Mouse (Mus musculus) ES-Bruce4 (cell line): ENCODE measurements around the gene Dnajc8. TPM values are rescaled to one million over a fixed set of nuclear protein-coding genes. Genes with fewer than 3 reads are reported as not detected.

ENCODE experiments used
- H3K27ac ChIP-seq: 2 replicates; pipeline ENCODE4 v1.5.1; 2012; ENCODE audit warnings: low read length, inconsistent platforms; ENCODE audit not compliant: insufficient read depth
- H3K27me3 ChIP-seq: 2 replicates; pipeline ENCODE4 v1.6.1; 2012; ENCODE audit warnings: mild to moderate bottlenecking, low read length, inconsistent platforms; ENCODE audit not compliant: control insufficient read depth, poor library complexity, insufficient read depth, severe bottlenecking
- H3K36me3 ChIP-seq: 2 replicates; pipeline ENCODE4 v1.6.1; 2012; ENCODE audit warnings: inconsistent platforms, mild to moderate bottlenecking, low read length, moderate library complexity; ENCODE audit not compliant: control insufficient read depth, poor library complexity, insufficient read depth, severe bottlenecking
- H3K4me1 ChIP-seq: one replicate; pipeline ENCODE4 v1.8.1; 2011; ENCODE audit warnings: low read length; ENCODE audit not compliant: control insufficient read depth, insufficient read depth
- H3K4me3 ChIP-seq: 2 replicates; pipeline ENCODE4 v1.5.1; 2011; ENCODE audit warnings: low read depth, mild to moderate bottlenecking, low read length
- H3K9ac ChIP-seq: 2 replicates; pipeline ENCODE4 v1.6.1; 2012; ENCODE audit warnings: low read depth, mild to moderate bottlenecking, inconsistent platforms; ENCODE audit not compliant: poor library complexity, severe bottlenecking
- H3K9me3 ChIP-seq: replicated peaks from 2 replicates; pipeline ENCODE4 v1.6.1; 2012; ENCODE audit warnings: mild to moderate bottlenecking, low read length, inconsistent platforms; ENCODE audit not compliant: control insufficient read depth, poor library complexity, insufficient read depth, severe bottlenecking
- CTCF ChIP-seq: IDR thresholded peaks from one replicate; pipeline ENCODE4 v1.8.1; 2011; ENCODE audit warnings: low read depth, low read length
- EP300 ChIP-seq: IDR thresholded peaks from 2 replicates; pipeline ENCODE4 v1.6.1; 2011; ENCODE audit warnings: low read depth, low read length; ENCODE audit not compliant: insufficient read depth
- POLR2A ChIP-seq: IDR thresholded peaks from one replicate; pipeline ENCODE4 v1.8.1; 2011; ENCODE audit warnings: low read length; ENCODE audit not compliant: insufficient read depth
- polyA plus RNA-seq: library from polyadenylated mRNA; stranded (reverse); fragments of >200 nt; gene quantifications from 2 replicates; pipeline ENCODE4 v1.2.4, GENCODE M21; 2011; ENCODE audit warnings: low read depth; ENCODE audit not compliant: missing spikeins, insufficient read depth, insufficient read length

Dnajc8 gene
- polyA plus RNA-seq, 1 experiment: 348 TPM

DNA sequence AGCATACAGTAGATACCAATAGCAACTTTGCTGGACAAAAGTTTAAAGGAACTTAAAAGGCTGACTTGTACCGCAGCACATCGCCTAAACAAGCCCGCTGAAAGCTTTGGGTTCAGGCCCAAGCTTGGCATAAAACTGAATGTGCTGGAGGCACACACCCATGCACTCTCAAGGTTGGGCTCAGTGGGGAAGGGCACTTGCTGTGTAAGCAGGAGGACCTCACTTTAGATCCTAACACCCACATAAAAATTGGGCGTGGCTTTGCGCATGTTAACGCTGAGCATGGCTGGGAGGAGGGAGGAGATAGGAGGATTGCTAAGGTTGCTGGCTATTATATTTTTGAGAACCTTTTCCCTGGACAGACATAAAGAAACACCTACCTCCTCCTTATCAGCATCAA, 10.5 kb upstream of the Dnajc8 start:
- no peak for TF ChIP-seq EP300
- TF ChIP-seq POLR2A: no peak
- TF ChIP-seq CTCF: no peak
- peak overlapping the region; percentile 23 for H3K9ac ChIP-seq
- peak overlapping the region; percentile 35 for H3K4me3 ChIP-seq
- peak overlapping the region; percentile 99 for H3K27ac ChIP-seq
- no peaks in the 10 kb centered on the region for H3K4me1 ChIP-seq
- no peaks in the 10 kb centered on the region for H3K9me3 ChIP-seq
- no peaks in the 10 kb centered on the region for H3K36me3 ChIP-seq
- no peaks in the 10 kb centered on the region for H3K27me3 ChIP-seq

DNA sequence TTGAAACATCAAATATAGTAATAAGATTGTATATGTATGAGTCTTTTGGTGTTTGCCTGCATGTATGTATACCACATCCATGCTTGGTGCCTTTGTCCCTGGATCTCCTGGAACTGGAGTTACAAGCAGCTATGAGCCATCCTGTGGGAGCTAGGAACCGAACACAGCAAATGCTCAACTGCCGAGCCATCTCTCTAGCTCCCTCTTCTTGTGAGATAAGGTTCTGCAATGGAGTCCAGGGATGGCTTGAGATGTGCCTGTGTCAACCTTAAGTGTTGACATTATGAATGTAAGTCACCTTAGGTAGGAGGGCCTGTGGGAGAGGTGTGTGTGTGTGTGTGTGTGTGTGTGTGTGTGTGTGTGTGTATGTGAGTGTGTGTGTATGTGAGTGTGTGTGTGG, 8.7 kb upstream of the Dnajc8 start:
- Histone ChIP-seq H3K4me1 (no peaks in the 10 kb centered on the region), H3K4me3 (no peak overlapping the region), H3K27me3 (no peaks in the 10 kb centered on the region), H3K27ac (0 out of 2 replicates have a peak overlapping the region, but pooled peaks have one; percentile 79), H3K36me3 (peaks cover 10% of the 10 kb centered on the region; the same call in 1 of the 2 replicates), H3K9ac (no peak overlapping the region), H3K9me3 (no peaks in the 10 kb centered on the region)
- peak; percentile 49 for TF ChIP-seq CTCF
- no peak for TF ChIP-seq POLR2A
- TF ChIP-seq EP300: no peak

DNA sequence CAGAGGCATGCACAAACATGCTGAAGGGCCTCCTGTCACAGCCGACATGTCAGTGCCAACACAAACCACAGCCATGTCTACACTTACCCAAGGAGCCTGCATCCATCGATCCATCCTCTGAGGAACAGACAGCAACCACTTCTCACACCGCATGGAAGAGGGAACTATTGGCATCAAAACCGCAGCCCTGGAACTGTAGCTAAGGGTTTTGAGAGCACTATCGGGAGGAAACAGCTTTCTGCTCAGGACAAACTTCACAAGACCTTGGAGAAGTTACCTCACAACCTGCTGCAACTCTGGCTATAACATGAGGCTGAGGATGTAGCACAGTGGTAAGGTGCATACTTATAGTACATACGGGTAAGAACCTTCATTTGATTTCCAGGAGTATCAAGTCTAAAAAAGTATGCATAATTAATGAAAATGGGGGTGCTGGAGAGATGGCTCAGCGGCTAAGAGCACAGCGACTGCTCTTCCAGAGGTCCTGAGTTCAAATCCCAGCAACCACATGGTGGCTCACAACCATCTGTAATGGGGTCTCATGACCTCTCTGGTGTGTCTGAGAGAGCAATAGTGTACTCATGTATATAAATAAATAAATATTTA, 7.3 kb upstream of the Dnajc8 start:
- Histone ChIP-seq H3K27me3 (no peaks in the 10 kb centered on the region), H3K36me3 (peaks cover 10% of the 10 kb centered on the region; the same call in 1 of the 2 replicates), H3K4me1 (no peaks in the 10 kb centered on the region), H3K9ac (no peak overlapping the region), H3K9me3 (no peaks in the 10 kb centered on the region), H3K27ac (no peak overlapping the region), H3K4me3 (no peak overlapping the region)
- TF ChIP-seq POLR2A (no peak), EP300 (no peak), CTCF (no peak)

DNA sequence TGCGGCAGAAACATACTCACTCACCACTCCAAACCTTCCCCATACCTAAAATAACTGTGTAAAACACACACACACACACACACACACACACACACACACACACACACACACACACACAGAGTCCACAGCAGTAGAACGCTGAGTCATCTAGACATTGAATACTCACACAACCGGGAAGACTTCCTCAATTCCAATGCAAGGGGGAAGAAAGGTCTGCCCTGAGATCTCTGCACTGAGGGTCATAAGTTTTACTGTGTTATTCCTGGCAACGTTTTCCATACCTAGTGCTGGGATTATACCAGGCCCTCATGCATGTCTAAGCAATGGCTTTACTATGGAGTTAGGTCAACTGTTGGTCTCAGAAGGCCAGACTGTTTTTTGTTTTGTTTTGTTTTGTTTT, 6.0 kb upstream of the Dnajc8 start:
- Histone ChIP-seq H3K9me3 (no peaks in the 10 kb centered on the region), H3K9ac (no peak overlapping the region), H3K27ac (peak overlapping the region; percentile 81), H3K36me3 (peaks cover 10% of the 10 kb centered on the region; the same call in 1 of the 2 replicates), H3K4me1 (no peaks in the 10 kb centered on the region), H3K4me3 (no peak overlapping the region), H3K27me3 (no peaks in the 10 kb centered on the region)
- no peak for TF ChIP-seq CTCF
- no peak for TF ChIP-seq POLR2A
- no peak for TF ChIP-seq EP300

DNA sequence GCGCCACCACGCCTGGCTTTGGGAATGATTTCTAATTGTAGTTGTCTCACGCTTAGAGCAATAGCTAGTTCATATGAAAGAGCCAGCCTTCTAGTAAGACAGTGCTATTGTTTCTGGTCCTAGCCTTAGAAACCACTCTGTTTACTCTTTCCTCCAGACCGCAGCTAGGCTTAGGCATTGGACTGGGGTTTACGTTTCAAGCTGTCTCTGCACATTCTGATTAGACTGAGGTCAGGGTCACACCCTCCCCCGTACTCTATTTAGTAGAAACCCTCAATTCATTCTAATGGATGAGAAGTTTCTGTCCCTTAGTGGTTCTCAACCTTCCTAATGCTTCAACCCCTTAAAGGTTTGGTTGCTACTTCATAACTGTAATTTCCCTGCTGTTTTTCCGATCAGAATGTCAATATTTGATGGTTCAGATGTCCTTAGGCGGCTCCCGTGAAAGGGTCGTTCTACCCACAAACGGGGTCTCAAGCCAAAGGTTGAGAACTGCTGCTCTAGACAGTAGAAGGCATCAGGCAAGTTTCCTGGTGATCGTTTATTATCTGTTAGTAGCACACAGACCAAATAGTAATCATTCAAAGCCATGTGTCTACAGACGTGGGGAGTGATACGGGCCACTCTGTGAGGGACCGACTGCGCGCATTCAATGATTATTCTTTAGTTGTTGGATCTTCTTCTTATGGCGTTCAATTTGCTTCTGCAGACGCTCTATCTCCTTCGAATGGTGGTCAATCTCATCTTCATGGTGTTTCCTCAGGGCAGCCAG, 5.1 kb upstream of the Dnajc8 start:
- no peak overlapping the region for H3K9ac ChIP-seq
- H3K36me3 ChIP-seq: peaks cover 10% of the 10 kb centered on the region; the same call in 1 of the 2 replicates
- no peaks in the 10 kb centered on the region for H3K9me3 ChIP-seq
- H3K4me1 ChIP-seq: no peaks in the 10 kb centered on the region
- H3K27me3 ChIP-seq: no peaks in the 10 kb centered on the region
- H3K27ac ChIP-seq: peak overlapping the region; percentile 81
- H3K4me3 ChIP-seq: no peak overlapping the region
- no peak for TF ChIP-seq EP300
- no peak for TF ChIP-seq CTCF
- TF ChIP-seq POLR2A: no peak

DNA sequence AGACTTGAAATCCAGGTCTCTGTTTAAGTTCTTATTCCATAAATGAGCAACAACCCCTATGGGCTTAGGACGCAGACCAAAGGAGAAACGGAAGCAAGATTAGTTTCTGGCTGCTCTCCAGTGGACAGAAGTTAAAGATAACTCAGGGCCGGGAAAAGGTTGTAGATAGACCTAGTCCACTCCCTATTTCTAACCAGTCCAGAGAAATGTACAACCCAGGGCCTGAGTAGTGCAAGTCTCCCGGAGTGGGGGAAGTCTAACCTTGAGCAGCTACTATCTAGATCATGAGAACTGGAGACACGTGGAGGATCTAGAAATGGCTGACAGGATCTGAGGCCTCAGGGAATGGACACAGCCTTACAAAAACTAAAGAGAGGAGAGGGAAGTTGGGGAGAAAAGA, 2.9 kb upstream of the Dnajc8 start:
- Histone ChIP-seq H3K4me3 (peak overlapping the region; percentile 83), H3K27me3 (no peaks in the 10 kb centered on the region), H3K4me1 (no peaks in the 10 kb centered on the region), H3K27ac (peak overlapping the region; percentile 82), H3K36me3 (peaks cover 10% of the 10 kb centered on the region), H3K9me3 (no peaks in the 10 kb centered on the region), H3K9ac (peak overlapping the region; percentile 83)
- no peak for TF ChIP-seq POLR2A
- no peak for TF ChIP-seq EP300
- no peak for TF ChIP-seq CTCF
